Mouse (Mus musculus) embryonic facial prominence, embryonic 15.5 days (tissue): ENCODE results near the gene Fam53a. TPM values are rescaled to one million over a fixed set of nuclear protein-coding genes. Genes with fewer than 3 reads are reported as not detected.

Source experiments
- ATAC-seq: fragments of 200-750 bp; cut with Nextera tagmentation; 2 replicates; pipeline ENCODE4 v1.8.0; 2017; ENCODE audit warnings: low read depth, moderate TSS enrichment; ENCODE audit not compliant: insufficient number of reproducible peaks, low FRiP score, low TSS enrichment
- H3K27ac ChIP-seq: fragments of 300-500 bp; sonication (generic); replicated peaks from 2 replicates; pipeline ENCODE4 v1.5.1; 2015; ENCODE audit warnings: mild to moderate bottlenecking, inconsistent platforms
- H3K27me3 ChIP-seq: fragments of 300-500 bp; sonication (generic); 2 replicates; pipeline ENCODE4 v1.6.1; 2015; ENCODE audit warnings: inconsistent platforms
- H3K36me3 ChIP-seq: fragments of 300-500 bp; sonication (generic); 2 replicates; pipeline ENCODE4 v1.6.1; 2015; ENCODE audit warnings: mild to moderate bottlenecking, inconsistent platforms
- H3K4me1 ChIP-seq: fragments of 300-500 bp; sonication (generic); 2 replicates; pipeline ENCODE4 v1.6.1; 2015; ENCODE audit warnings: inconsistent platforms
- H3K4me2 ChIP-seq: fragments of 300-500 bp; sonication (generic); replicated peaks from 2 replicates; pipeline ENCODE4 v1.6.1; 2015; ENCODE audit warnings: mild to moderate bottlenecking, inconsistent platforms
- H3K4me3 ChIP-seq: fragments of 300-500 bp; sonication (generic); replicated peaks from 2 replicates; pipeline ENCODE4 v1.5.1; 2015; ENCODE audit warnings: mild to moderate bottlenecking, inconsistent platforms
- H3K9ac ChIP-seq: fragments of 300-500 bp; sonication (generic); 2 replicates; pipeline ENCODE4 v1.6.1; 2015; ENCODE audit warnings: inconsistent platforms
- H3K9me3 ChIP-seq: fragments of 300-500 bp; sonication (generic); replicated peaks from 2 replicates; pipeline ENCODE4 v1.6.1; 2016; ENCODE audit warnings: inconsistent platforms
- WGBS: fragments of 180-500 bp; shearing (Covaris S2); methylation state at CpG from one replicate; pipeline ENCODE4 v1.1.7; 2015; 5-methylcytosine and 5-hydroxymethylcytosine counted together
- polyA plus RNA-seq: library from polyadenylated mRNA; unstranded; fragments of >200 nt; fragmentation: Nextera tagmentation; extraction: Ambion mirVana; gene quantifications from 2 replicates; pipeline ENCODE4 v1.2.1, GENCODE M21; 2015

The Fam53a gene
- polyA plus RNA-seq, result 67.8 and 69.4 TPM in 2 replicates

DNA sequence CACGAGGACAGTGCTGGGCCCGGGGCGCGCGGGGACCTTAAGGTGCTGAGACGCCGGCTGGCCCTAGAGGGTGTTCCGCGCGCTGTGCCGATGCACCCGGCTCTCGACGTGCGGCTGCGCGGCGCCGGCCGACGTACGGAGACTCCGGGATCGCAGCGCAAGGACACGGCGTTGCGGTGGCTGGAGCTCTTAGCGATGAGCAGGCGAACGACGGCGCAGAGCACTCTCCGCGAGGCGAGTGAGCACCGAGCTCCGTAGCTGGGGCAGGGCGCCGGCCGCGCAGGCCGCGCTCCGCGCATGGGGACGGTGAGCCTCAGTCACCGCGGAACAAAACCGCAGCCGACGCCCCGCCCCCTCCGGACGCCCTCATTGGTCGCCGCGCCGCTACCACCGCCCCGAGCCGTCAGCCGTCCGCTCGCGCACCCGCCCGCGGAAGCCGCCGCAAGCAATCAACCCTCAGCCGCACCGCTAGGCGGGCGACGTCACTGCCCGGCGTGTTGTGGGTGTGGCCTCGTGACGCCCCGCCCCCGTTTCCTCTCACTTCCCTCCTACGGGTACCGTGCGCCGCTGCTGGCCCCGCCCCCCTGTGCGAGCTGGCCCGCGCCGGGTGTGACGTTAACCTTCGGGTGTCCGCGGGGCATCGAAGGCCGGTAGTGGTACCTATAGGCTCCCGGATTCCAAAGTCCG lies at the start of gene Fam53a, which contains the start of gene Gm9903:
Gene Fam53a (minus strand): TSS at position 335 of the 687 bp plus-strand sequence.
Gene Gm9903 (plus strand): TSS at position 625 of the 687 bp plus-strand sequence.
- Histone ChIP-seq H3K4me3 (peak within 1 kb of the TSS; percentile 67), H3K4me2 (peak within 1 kb of the TSS; percentile 70), H3K27ac (peak within 1 kb of the TSS; percentile 90), H3K27me3 (no peaks in the 10 kb centered on the region), H3K4me1 (peaks cover 16% of the 10 kb centered on the region), H3K36me3 (no peaks in the 10 kb centered on the region), H3K9me3 (no peaks in the 10 kb centered on the region), H3K9ac (peak within 1 kb of the TSS; percentile 57)
- under 1% methylated on average over 92 of the region's 99 CpGs for WGBS
- peak; percentile 96 for ATAC-seq

DNA sequence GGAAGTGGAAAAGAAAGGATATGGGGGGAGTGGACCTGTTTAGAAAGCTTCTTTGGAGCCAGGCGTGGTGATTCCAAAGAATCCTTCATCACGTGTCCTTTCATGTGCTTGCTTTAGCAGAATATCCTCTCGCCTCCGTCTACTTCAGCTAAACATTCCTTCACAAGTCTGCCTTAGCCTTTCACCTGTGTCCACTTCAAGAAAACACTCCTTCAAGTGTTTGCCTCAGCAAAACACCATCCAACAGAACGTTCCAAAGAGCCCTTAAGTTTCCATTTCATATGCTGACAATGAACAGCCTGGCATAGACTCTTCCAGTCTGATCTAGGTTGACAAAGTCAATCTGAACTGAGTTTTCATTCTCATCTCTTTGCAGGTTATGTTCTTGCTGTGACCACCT lies 48.8 kb upstream of the Fam53a start:
- Histone ChIP-seq H3K36me3 (no peaks in the 10 kb centered on the region), H3K4me3 (no peak overlapping the region), H3K9ac (no peak overlapping the region), H3K27me3 (no peaks in the 10 kb centered on the region), H3K4me1 (peaks cover 4% of the 10 kb centered on the region), H3K9me3 (no peaks in the 10 kb centered on the region), H3K27ac (no peak overlapping the region), H3K4me2 (no peak overlapping the region)
- ATAC-seq, result no peak
- 69% methylated on average over 5 of the region's 5 CpGs for WGBS

DNA sequence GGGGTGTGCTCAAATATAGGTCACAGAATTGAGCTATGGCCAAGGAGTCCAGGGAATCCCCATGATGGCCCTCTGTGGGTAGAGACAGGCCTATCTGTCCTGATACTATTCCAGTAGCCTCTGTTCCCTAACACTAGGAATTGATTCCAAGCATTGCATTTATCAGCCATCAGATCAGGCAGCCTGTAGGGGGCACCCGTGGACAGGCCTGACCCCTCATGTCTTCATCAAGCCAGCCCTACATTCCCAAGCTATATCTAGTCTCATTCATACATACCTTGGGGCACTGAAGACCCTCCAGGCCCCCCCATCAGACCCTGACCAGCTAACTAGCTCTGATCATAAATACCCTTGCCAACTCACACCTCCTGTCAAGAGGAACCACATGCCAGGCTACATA lies 46.5 kb upstream of the Fam53a start:
- no peaks in the 10 kb centered on the region for H3K4me1 ChIP-seq
- no peak overlapping the region for H3K27ac ChIP-seq
- no peak overlapping the region for H3K4me3 ChIP-seq
- ATAC-seq, result no peak
- H3K9ac ChIP-seq, result no peak overlapping the region
- no peak overlapping the region for H3K4me2 ChIP-seq
- peaks cover 19% of the 10 kb centered on the region for H3K36me3 ChIP-seq
- 5% methylated on average over 1 of the region's 1 CpGs for WGBS
- H3K27me3 ChIP-seq, result no peaks in the 10 kb centered on the region
- no peaks in the 10 kb centered on the region for H3K9me3 ChIP-seq

DNA sequence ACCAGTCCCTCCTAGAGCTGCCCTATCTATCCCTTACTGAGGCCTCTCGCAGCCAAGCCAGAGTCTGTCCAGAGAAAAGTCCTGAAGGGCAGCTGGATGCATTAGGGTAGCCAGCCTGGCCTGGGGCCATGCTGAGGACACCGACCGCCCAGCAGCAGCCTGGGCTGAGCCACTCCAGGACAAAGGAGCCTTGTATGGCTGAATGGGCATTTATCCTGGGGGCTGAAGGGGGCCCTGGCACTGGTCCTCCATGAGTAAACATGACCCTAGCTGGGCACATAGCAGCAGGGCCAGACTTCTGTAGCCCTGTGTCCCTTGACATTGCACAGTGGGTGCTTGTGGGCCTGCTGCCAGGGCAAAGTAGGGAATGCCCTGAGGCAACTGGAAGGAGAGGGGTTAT lies 45.0 kb upstream of the Fam53a start:
- H3K36me3 ChIP-seq, result peaks cover 33% of the 10 kb centered on the region
- no peak overlapping the region for H3K4me3 ChIP-seq
- peak; percentile 44; the same call in 1 of the 2 replicates for ATAC-seq
- H3K4me2 ChIP-seq, result no peak overlapping the region
- H3K27me3 ChIP-seq, result no peaks in the 10 kb centered on the region
- no peak overlapping the region for H3K27ac ChIP-seq
- H3K9me3 ChIP-seq, result no peaks in the 10 kb centered on the region
- no peak overlapping the region for H3K9ac ChIP-seq
- H3K4me1 ChIP-seq, result no peaks in the 10 kb centered on the region
- 50% methylated on average over 3 of the region's 3 CpGs for WGBS

DNA sequence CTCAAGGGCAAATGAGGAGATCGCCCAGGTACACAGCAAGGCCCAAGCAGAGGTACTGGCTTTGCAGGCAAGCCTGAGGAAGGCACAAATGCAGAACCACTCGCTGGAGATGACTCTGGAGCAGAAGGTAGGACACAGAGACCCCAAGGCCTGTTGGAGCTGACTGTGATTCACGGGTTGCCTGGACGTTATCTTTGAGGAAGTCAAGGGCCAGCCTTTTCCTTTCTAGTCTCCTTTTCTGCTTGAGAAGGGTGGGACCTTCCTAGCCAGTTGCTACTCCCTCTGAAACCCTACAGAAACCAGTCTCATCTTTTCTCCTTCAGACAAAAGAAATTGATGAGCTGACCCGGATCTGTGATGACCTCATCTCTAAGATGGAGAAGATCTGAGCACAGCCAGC lies 42.2 kb upstream of the Fam53a start:
- WGBS, result 80% methylated on average over 5 of the region's 5 CpGs
- H3K4me3 ChIP-seq, result no peak overlapping the region
- no peak overlapping the region for H3K4me2 ChIP-seq
- no peak overlapping the region for H3K27ac ChIP-seq
- no peaks in the 10 kb centered on the region for H3K27me3 ChIP-seq
- H3K36me3 ChIP-seq, result peaks cover 61% of the 10 kb centered on the region
- no peaks in the 10 kb centered on the region for H3K4me1 ChIP-seq
- no peak for ATAC-seq
- H3K9me3 ChIP-seq, result no peaks in the 10 kb centered on the region
- H3K9ac ChIP-seq, result no peak overlapping the region

DNA sequence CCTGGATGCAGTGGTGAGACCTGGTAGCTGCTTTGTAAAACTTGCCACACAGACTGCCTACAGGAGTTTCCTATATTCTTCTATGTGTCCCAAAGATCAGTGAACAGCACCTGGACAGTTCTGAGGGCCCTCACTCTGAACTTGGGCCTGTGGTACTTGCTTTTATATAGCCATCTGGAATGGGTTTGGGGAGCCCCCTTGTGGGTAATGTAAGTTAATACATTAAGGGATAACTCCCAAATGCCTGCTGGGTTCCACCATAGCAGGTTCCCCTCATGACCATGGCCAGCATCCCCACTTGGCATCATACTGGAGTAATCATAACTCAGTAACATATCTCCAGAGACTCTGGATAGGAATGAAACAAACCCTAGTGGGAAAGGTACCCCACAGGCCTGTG lies 38.8 kb upstream of the Fam53a start:
- no peaks in the 10 kb centered on the region for H3K9me3 ChIP-seq
- H3K27me3 ChIP-seq, result no peaks in the 10 kb centered on the region
- H3K27ac ChIP-seq, result no peak overlapping the region
- H3K36me3 ChIP-seq, result peaks cover 88% of the 10 kb centered on the region
- no peaks in the 10 kb centered on the region for H3K4me1 ChIP-seq
- no peak overlapping the region for H3K9ac ChIP-seq
- no peak overlapping the region for H3K4me2 ChIP-seq
- H3K4me3 ChIP-seq, result no peak overlapping the region
- ATAC-seq, result no peak

DNA sequence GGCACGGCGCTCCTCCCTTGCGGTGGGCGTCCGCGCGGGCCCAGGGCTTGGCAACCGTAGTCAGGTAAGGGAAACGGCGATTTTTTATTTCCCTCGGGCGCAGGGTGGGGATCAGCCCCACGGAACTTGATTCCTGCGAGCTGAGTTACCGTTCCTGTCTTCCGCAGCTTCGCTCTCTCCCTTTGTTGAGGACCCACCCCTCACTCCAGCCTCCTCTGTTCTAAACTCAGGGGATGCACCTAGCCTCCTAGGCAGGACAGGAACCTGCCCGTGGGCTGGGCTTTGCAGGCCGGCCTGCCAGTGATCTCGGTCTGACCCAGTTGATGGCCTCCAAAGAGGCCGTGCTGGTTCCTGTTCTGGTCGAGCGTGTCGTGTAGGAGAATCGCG lies 29.2 kb upstream of the Fam53a start:
- peak overlapping the region; percentile 78 for H3K4me2 ChIP-seq
- no peaks in the 10 kb centered on the region for H3K9me3 ChIP-seq
- 0% methylated on average over 26 of the region's 26 CpGs for WGBS
- H3K4me3 ChIP-seq, result peak overlapping the region; percentile 64
- H3K9ac ChIP-seq, result peak overlapping the region; percentile 62
- H3K27me3 ChIP-seq, result no peaks in the 10 kb centered on the region
- peak overlapping the region; percentile 72 for H3K27ac ChIP-seq
- H3K4me1 ChIP-seq, result peaks cover 35% of the 10 kb centered on the region
- peaks cover 39% of the 10 kb centered on the region for H3K36me3 ChIP-seq
- no peak for ATAC-seq

DNA sequence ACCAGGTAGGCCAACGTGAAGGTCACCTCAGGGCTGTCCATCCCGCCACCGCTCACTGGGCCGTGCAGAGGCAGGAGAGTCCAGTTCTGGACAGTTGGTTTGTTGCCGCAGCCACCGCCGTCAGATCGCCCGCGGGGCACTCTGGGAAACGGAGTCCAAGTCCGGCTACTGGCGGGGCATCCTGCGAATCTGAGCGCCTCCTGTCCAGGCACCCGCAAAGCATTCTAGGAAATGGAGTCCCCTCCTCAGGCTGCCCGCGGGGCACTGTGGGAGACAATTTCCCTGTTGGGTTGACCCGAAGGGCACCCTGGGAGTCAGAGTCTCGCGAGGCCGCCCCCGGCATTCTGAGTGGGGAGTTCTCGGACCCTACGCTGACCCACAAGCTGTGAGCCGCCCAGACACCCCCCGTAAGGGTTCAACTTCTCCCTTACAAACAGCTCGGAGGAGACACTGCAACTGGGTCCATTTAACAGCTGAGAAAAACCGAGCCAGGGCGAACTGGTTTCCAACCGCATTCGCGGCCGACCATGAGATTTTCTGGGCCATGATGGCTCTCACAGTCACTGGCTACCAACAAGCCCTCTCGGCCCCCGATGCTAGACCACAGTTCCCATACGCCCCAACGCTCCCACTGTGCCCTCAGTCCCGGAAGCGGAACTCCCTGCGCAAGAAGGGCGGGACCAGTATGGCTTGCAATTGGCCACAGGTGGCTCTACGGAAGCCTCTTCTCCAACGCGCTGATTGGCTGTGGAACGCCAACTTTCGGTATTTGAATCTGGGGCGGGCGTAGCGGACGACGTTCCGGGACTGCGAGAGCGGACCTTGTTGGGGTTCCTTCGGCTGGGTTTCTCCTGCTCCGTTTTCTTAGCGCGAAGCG lies 28.6 kb upstream of the Fam53a start, which contains the start of the genes Tacc3 and Tmem129:
Gene Tacc3 (plus strand): TSS at position 342 of the 877 bp plus-strand sequence.
Gene Tmem129 (minus strand): TSS at position 630 of the 877 bp plus-strand sequence.
- peak; percentile 98 for ATAC-seq
- peak within 1 kb of the TSS; percentile 97 for H3K27ac ChIP-seq
- H3K4me3 ChIP-seq, result peak within 1 kb of the TSS; percentile 64
- peaks cover 40% of the 10 kb centered on the region for H3K36me3 ChIP-seq
- no peaks in the 10 kb centered on the region for H3K27me3 ChIP-seq
- H3K9me3 ChIP-seq, result no peaks in the 10 kb centered on the region
- H3K4me2 ChIP-seq, result peak within 1 kb of the TSS; percentile 78
- WGBS, result under 1% methylated on average over 60 of the region's 60 CpGs
- peaks cover 35% of the 10 kb centered on the region for H3K4me1 ChIP-seq
- H3K9ac ChIP-seq, result peak within 1 kb of the TSS; percentile 66

DNA sequence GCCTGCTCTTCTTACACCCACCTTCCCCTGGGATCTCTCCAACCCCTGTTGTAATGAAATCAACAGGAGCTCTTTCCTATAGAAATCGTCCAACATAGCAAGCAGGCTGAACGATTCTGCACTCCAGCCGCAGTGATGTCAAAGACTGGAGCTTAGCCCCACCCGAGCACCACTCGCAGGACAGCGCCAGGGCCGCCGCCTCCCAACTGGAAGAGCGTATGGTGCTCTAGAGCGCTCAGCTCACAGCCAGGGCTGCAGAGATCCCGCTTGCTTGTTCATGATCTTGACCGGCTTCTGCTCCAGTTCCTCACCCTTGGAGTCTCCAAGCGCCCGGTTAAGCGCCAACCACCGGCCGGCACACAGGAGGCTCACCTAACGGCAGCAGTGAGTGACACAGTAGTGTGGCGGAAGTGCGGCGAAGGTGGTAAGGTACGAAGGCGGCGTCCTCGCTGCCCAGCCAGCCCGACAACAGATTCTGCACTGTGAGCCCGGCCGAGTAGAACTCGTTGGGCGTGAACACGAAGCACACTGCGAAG lies 27.9 kb upstream of the Fam53a start:
- Histone ChIP-seq H3K27ac (peak overlapping the region; percentile 85), H3K9me3 (no peaks in the 10 kb centered on the region), H3K36me3 (peaks cover 34% of the 10 kb centered on the region), H3K9ac (peak overlapping the region; percentile 66), H3K4me3 (peak overlapping the region; percentile 64), H3K27me3 (no peaks in the 10 kb centered on the region), H3K4me1 (peaks cover 38% of the 10 kb centered on the region), H3K4me2 (peak overlapping the region; percentile 78)
- WGBS, result under 1% methylated on average over 32 of the region's 32 CpGs
- ATAC-seq, result peak; percentile 0; the same call in 1 of the 2 replicates

DNA sequence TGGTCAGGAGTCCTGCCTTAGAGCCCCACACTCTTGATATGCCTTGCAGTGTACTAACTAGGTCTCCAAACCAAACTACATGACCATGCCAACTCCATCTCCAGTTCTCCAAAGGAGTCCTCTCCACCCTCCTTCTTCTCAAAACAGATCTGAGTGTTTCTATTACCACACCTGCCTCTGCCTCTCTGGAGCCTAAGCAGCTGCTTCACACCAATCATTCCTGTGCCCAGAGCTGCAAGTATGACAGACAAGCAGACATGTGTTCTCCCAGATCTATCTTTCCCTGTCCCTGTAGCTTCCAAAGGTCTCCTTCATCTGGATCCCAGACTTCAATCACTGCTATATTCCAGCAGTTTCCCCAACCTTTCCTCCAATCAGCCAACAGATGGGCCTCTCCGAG lies 27.3 kb upstream of the Fam53a start:
- Histone ChIP-seq H3K9me3 (no peaks in the 10 kb centered on the region), H3K4me1 (peaks cover 38% of the 10 kb centered on the region), H3K9ac (peak overlapping the region; percentile 66), H3K4me3 (peak overlapping the region; percentile 64), H3K27ac (peak overlapping the region; percentile 85), H3K4me2 (peak overlapping the region; percentile 78), H3K27me3 (no peaks in the 10 kb centered on the region), H3K36me3 (peaks cover 32% of the 10 kb centered on the region)
- no peak for ATAC-seq
- WGBS, result 35% methylated on average over 1 of the region's 1 CpGs

DNA sequence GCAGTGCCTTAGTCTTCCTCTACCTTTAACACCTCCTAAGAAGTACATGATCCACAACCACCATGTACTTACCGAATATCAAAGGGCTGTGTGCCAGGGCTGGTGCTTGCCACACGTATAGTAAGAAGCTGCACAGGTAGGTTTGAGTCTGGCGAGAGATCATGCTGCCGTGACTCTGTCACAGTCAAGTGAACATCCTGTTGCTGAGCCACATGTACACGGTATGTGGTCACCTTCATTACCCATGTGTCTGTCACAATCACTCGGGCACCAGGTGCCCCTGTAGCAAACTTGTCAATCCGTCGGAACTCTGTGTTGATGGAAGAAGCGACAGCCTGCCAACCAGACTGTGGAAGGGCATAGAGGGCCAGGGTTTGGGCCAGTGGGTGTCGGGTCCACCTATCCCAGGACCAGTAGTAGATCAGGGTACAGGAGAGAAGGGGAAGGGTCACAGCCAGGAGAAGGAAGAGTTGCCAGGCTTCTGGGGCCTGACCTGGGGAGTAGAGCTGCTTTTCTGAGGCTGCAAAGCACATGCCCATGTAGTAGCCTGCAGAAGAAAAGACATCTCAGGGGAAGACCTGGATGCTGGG lies 25.9 kb upstream of the Fam53a start:
- no peak overlapping the region for H3K9ac ChIP-seq
- no peaks in the 10 kb centered on the region for H3K9me3 ChIP-seq
- H3K4me2 ChIP-seq, result no peak overlapping the region
- H3K27ac ChIP-seq, result no peak overlapping the region
- no peaks in the 10 kb centered on the region for H3K27me3 ChIP-seq
- no peak overlapping the region for H3K4me3 ChIP-seq
- peaks cover 47% of the 10 kb centered on the region for H3K4me1 ChIP-seq
- ATAC-seq, result no peak
- WGBS, result 91% methylated on average over 10 of the region's 10 CpGs
- peaks cover 20% of the 10 kb centered on the region for H3K36me3 ChIP-seq
